Mouse (Mus musculus): ENCODE results near the gene Dlgap4.

- TF ChIP-seq POLR2A (IDR thresholded peaks at IDR 0.05; ENCODE audit: control insufficient read depth, extremely low read depth, insufficient read depth, low read length, poor library complexity) (no peak), CTCF (IDR thresholded peaks at IDR 0.05; ENCODE audit: borderline replicate concordance, control insufficient read depth, extremely low read depth, insufficient read depth, low read length, poor library complexity) (no peak)
These were observed 29.9 kb downstream of the Dlgap4 start for GRCm38 (mm10) chr2:156643406-156643805.

All from thymus, adult 2 months (tissue).